Mouse (Mus musculus): ENCODE measurements around the gene Polr2c. TPM values are rescaled to one million over a fixed set of nuclear protein-coding genes. Genes with fewer than 3 reads are reported as not detected.

Gene Polr2c
- polyA plus RNA-seq, 1 experiment from 2014 or later = 150 TPM

GRCm38 (mm10) chr8:94872156-94872555, 14.9 kb downstream of the Polr2c start:
- peaks cover 59% of the 10 kb centered on the region for H3K4me1 ChIP-seq (replicated peaks; ENCODE audit: control insufficient read depth, insufficient read depth, low read length)
- ATAC-seq (ENCODE audit: low read depth) = no peak
- WGBS = 45% methylated on average over 3 of the region's 3 CpGs
- no peaks in the 10 kb centered on the region for H3K27me3 ChIP-seq (ENCODE audit: control insufficient read depth, insufficient read depth, low read depth, low read length)
- H3K9me3 ChIP-seq (ENCODE audit: control insufficient read depth, low read length) = no peaks in the 10 kb centered on the region
- peak overlapping the region; percentile 26 for H3K27ac ChIP-seq (ENCODE audit: low read length)
- H3K4me2 ChIP-seq (ENCODE audit: low read depth, low read length) = peak overlapping the region; percentile 92
- H3K9ac ChIP-seq (ENCODE audit: low read length) = no peak overlapping the region
- H3K36me3 ChIP-seq (ENCODE audit: control insufficient read depth, insufficient read depth, low read length) = no peaks in the 10 kb centered on the region
- no peak overlapping the region for H3K4me3 ChIP-seq (ENCODE audit: low read length)

- Histone ChIP-seq H3K9ac (ENCODE audit: low read length) (no peak overlapping the region), H3K27me3 (ENCODE audit: control insufficient read depth, insufficient read depth, low read depth, low read length) (no peaks in the 10 kb centered on the region), H3K36me3 (ENCODE audit: control insufficient read depth, insufficient read depth, low read length) (no peaks in the 10 kb centered on the region), H3K4me1 (replicated peaks; ENCODE audit: control insufficient read depth, insufficient read depth, low read length) (peaks cover 59% of the 10 kb centered on the region), H3K4me2 (ENCODE audit: low read depth, low read length) (peak overlapping the region; percentile 92), H3K4me3 (ENCODE audit: low read length) (no peak overlapping the region), H3K27ac (ENCODE audit: low read length) (no peak overlapping the region), H3K9me3 (ENCODE audit: control insufficient read depth, low read length) (no peaks in the 10 kb centered on the region)
- ATAC-seq (ENCODE audit: low read depth) = no peak
- 86% methylated on average over 2 of the region's 2 CpGs for WGBS
These were observed 15.3 kb downstream of the Polr2c start for GRCm38 (mm10) chr8:94872576-94872975.

- Histone ChIP-seq H3K9me3 (ENCODE audit: control insufficient read depth, low read length) (no peaks in the 10 kb centered on the region), H3K27me3 (ENCODE audit: control insufficient read depth, insufficient read depth, low read depth, low read length) (no peaks in the 10 kb centered on the region), H3K27ac (ENCODE audit: low read length) (no peak overlapping the region), H3K4me2 (ENCODE audit: low read depth, low read length) (peak overlapping the region; percentile 88), H3K9ac (ENCODE audit: low read length) (peak overlapping the region; percentile 78), H3K4me1 (replicated peaks; ENCODE audit: control insufficient read depth, insufficient read depth, low read length) (peaks cover 49% of the 10 kb centered on the region), H3K36me3 (ENCODE audit: control insufficient read depth, insufficient read depth, low read length) (no peaks in the 10 kb centered on the region), H3K4me3 (ENCODE audit: low read length) (peak overlapping the region; percentile 72)
- no peak for ATAC-seq (ENCODE audit: low read depth)
- WGBS = 11% methylated on average over 6 of the region's 6 CpGs
These were observed 17.1 kb downstream of the Polr2c start for GRCm38 (mm10) chr8:94874358-94874757.

GRCm38 (mm10) chr8:94875096-94875870, 18.0 kb downstream of the Polr2c start:
- peak overlapping the region; percentile 72 for H3K4me3 ChIP-seq (ENCODE audit: low read length)
- H3K36me3 ChIP-seq (ENCODE audit: control insufficient read depth, insufficient read depth, low read length) = no peaks in the 10 kb centered on the region
- H3K4me2 ChIP-seq (ENCODE audit: low read depth, low read length) = peak overlapping the region; percentile 88
- peaks cover 40% of the 10 kb centered on the region for H3K4me1 ChIP-seq (replicated peaks; ENCODE audit: control insufficient read depth, insufficient read depth, low read length)
- 11% methylated on average over 17 of the region's 17 CpGs for WGBS
- H3K27ac ChIP-seq (ENCODE audit: low read length) = peak overlapping the region; percentile 77
- H3K9me3 ChIP-seq (ENCODE audit: control insufficient read depth, low read length) = no peaks in the 10 kb centered on the region
- H3K9ac ChIP-seq (ENCODE audit: low read length) = peak overlapping the region; percentile 78
- H3K27me3 ChIP-seq (ENCODE audit: control insufficient read depth, insufficient read depth, low read depth, low read length) = no peaks in the 10 kb centered on the region
- no peak for ATAC-seq (ENCODE audit: low read depth)

- ATAC-seq (ENCODE audit: low read depth) = no peak
These were observed 18.6 kb downstream of the Polr2c start for GRCm38 (mm10) chr8:94875871-94876150.

GRCm38 (mm10) chr8:94876197-94876730, 19.0 kb downstream of the Polr2c start, which contains the start of gene Dok4:
TSS of gene Dok4 (minus strand) at chr8:94876330.
- ATAC-seq (ENCODE audit: low read depth) = peak; percentile 89
- under 1% methylated on average over 30 of the region's 37 CpGs for WGBS
- H3K27me3 ChIP-seq (ENCODE audit: control insufficient read depth, insufficient read depth, low read depth, low read length) = no peaks in the 10 kb centered on the region
- H3K36me3 ChIP-seq (ENCODE audit: control insufficient read depth, insufficient read depth, low read length) = no peaks in the 10 kb centered on the region
- peaks cover 31% of the 10 kb centered on the region for H3K4me1 ChIP-seq (replicated peaks; ENCODE audit: control insufficient read depth, insufficient read depth, low read length)
- H3K9me3 ChIP-seq (ENCODE audit: control insufficient read depth, low read length) = no peaks in the 10 kb centered on the region
- H3K4me2 ChIP-seq (ENCODE audit: low read depth, low read length) = peak within 1 kb of the TSS; percentile 88
- H3K9ac ChIP-seq (ENCODE audit: low read length) = peak within 1 kb of the TSS; percentile 78
- H3K27ac ChIP-seq (ENCODE audit: low read length) = peak within 1 kb of the TSS; percentile 77
- peak within 1 kb of the TSS; percentile 72 for H3K4me3 ChIP-seq (ENCODE audit: low read length)

More at GRCm38 (mm10) chr8:94875871-94876150, 18.6 kb downstream of the Polr2c start:
- H3K9me3 ChIP-seq (ENCODE audit: control insufficient read depth, low read length) = no peaks in the 10 kb centered on the region
- WGBS = under 1% methylated on average over 13 of the region's 20 CpGs
- H3K27me3 ChIP-seq (ENCODE audit: control insufficient read depth, insufficient read depth, low read depth, low read length) = no peaks in the 10 kb centered on the region
- no peaks in the 10 kb centered on the region for H3K36me3 ChIP-seq (ENCODE audit: control insufficient read depth, insufficient read depth, low read length)
- H3K9ac ChIP-seq (ENCODE audit: low read length) = peak overlapping the region; percentile 78
- H3K4me1 ChIP-seq (replicated peaks; ENCODE audit: control insufficient read depth, insufficient read depth, low read length) = peaks cover 35% of the 10 kb centered on the region
- peak overlapping the region; percentile 72 for H3K4me3 ChIP-seq (ENCODE audit: low read length)
- peak overlapping the region; percentile 77 for H3K27ac ChIP-seq (ENCODE audit: low read length)
- H3K4me2 ChIP-seq (ENCODE audit: low read depth, low read length) = peak overlapping the region; percentile 88

GRCm38 (mm10) chr8:94876820-94877219, 19.6 kb downstream of the Polr2c start:
- Histone ChIP-seq H3K36me3 (ENCODE audit: control insufficient read depth, insufficient read depth, low read length) (no peaks in the 10 kb centered on the region), H3K4me2 (ENCODE audit: low read depth, low read length) (peak overlapping the region; percentile 88), H3K9me3 (ENCODE audit: control insufficient read depth, low read length) (no peaks in the 10 kb centered on the region), H3K4me1 (replicated peaks; ENCODE audit: control insufficient read depth, insufficient read depth, low read length) (peaks cover 25% of the 10 kb centered on the region), H3K27ac (ENCODE audit: low read length) (peak overlapping the region; percentile 75), H3K4me3 (ENCODE audit: low read length) (peak overlapping the region; percentile 72; the same call in 1 of the 2 replicates), H3K27me3 (ENCODE audit: control insufficient read depth, insufficient read depth, low read depth, low read length) (no peaks in the 10 kb centered on the region), H3K9ac (ENCODE audit: low read length) (0 out of 2 replicates have a peak overlapping the region, but pooled peaks have one; percentile 7)
- ATAC-seq (ENCODE audit: low read depth) = peak; percentile 0; the same call in 1 of the 2 replicates
- WGBS = 24% methylated on average over 3 of the region's 3 CpGs

GRCm38 (mm10) chr8:94880742-94881141, 23.5 kb downstream of the Polr2c start:
- Histone ChIP-seq H3K4me3 (ENCODE audit: low read length) (no peak overlapping the region), H3K36me3 (ENCODE audit: control insufficient read depth, insufficient read depth, low read length) (no peaks in the 10 kb centered on the region), H3K9me3 (ENCODE audit: control insufficient read depth, low read length) (no peaks in the 10 kb centered on the region), H3K9ac (ENCODE audit: low read length) (no peak overlapping the region), H3K4me2 (ENCODE audit: low read depth, low read length) (no peak overlapping the region), H3K27ac (ENCODE audit: low read length) (no peak overlapping the region), H3K27me3 (ENCODE audit: control insufficient read depth, insufficient read depth, low read depth, low read length) (no peaks in the 10 kb centered on the region), H3K4me1 (replicated peaks; ENCODE audit: control insufficient read depth, insufficient read depth, low read length) (peaks cover 7% of the 10 kb centered on the region)
- ATAC-seq (ENCODE audit: low read depth) = no peak
- WGBS = 58% methylated on average over 4 of the region's 4 CpGs

- H3K4me1 ChIP-seq (replicated peaks; ENCODE audit: control insufficient read depth, insufficient read depth, low read length) = no peaks in the 10 kb centered on the region
These were observed 31.3 kb downstream of the Polr2c start for GRCm38 (mm10) chr8:94888383-94889036.

More at GRCm38 (mm10) chr8:94888383-94889036, 31.3 kb downstream of the Polr2c start:
- peak overlapping the region; percentile 33; the same call in 1 of the 2 replicates for H3K4me2 ChIP-seq (ENCODE audit: low read depth, low read length)
- H3K9ac ChIP-seq (ENCODE audit: low read length) = no peak overlapping the region
- no peaks in the 10 kb centered on the region for H3K9me3 ChIP-seq (ENCODE audit: control insufficient read depth, low read length)
- H3K27ac ChIP-seq (ENCODE audit: low read length) = no peak overlapping the region
- no peaks in the 10 kb centered on the region for H3K36me3 ChIP-seq (ENCODE audit: control insufficient read depth, insufficient read depth, low read length)
- H3K4me3 ChIP-seq (ENCODE audit: low read length) = no peak overlapping the region
- ATAC-seq (ENCODE audit: low read depth) = no peak; the same call in 1 of the 2 replicates
- H3K27me3 ChIP-seq (ENCODE audit: control insufficient read depth, insufficient read depth, low read depth, low read length) = no peaks in the 10 kb centered on the region
- WGBS = 27% methylated on average over 14 of the region's 14 CpGs

All from lung, embryonic 16.5 days (tissue).